Mouse (Mus musculus) CH12F3 (cell line): ENCODE measurements around the gene Clk1.

Experiments
- in situ Hi-C: fragments of 300-500 bp; cut with MboI; formaldehyde crosslinking; loops from 2 replicates; pipeline ENCODE4 v1.14.3; 2020; ENCODE audit warnings: low sequenced_read_pairs

Gene Clk1

DNA sequence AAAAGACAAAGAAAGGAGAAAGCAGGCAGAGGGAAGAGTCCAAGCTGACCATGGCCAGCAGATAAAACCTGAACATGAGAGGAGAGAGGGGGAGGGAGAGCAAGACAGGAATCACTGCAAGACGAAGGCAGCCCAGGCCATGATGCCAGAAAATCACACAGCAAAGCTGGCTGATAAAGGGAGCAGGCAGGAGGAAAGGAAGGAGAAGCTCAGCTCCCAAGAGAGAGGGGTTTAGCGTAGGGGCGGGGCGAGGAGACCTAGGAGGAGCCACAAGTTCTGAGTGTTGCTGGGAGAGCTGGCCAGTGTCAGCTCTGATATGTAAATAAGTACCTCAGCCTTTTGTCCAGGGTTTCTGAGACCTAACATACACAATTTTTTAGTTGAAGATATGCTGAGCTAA, 61.6 kb downstream of the Clk1 start:
- in situ Hi-C loops, result no loop called here
